Mouse (Mus musculus): Measurements from ENCODE around the gene Scap. TPM values are rescaled to one million over a fixed set of nuclear protein-coding genes. Genes with fewer than 3 reads are reported as not detected.
A peak's percentile ranks its signal among the peaks of the same experiment; 100 is the strongest.
"Not testable (repeated sequence)": the region's sequence is repeated elsewhere in the genome, so short reads cannot be mapped to it uniquely, and the experiment has no call there.

The Scap gene
- polyA plus RNA-seq, 1 experiment from 2014 or later = 42.8 TPM

GRCm38 (mm10) chr9:110328178-110328577, 4.9 kb upstream of the Scap start:
- Histone ChIP-seq H3K9me3 (ENCODE audit: control insufficient read depth, low read length) (no peaks in the 10 kb centered on the region), H3K27me3 (ENCODE audit: control insufficient read depth, insufficient read depth, low read length) (no peaks in the 10 kb centered on the region), H3K36me3 (ENCODE audit: control insufficient read depth, insufficient read depth, low read length) (no peaks in the 10 kb centered on the region), H3K4me1 (replicated peaks; ENCODE audit: control insufficient read depth, insufficient read depth, low read length) (no peaks in the 10 kb centered on the region), H3K4me2 (ENCODE audit: low read depth, low read length, severe bottlenecking) (no peak overlapping the region), H3K4me3 (ENCODE audit: low read depth, low read length) (no peak overlapping the region), H3K9ac (ENCODE audit: low read length) (no peak overlapping the region), H3K27ac (ENCODE audit: low read depth, low read length) (no peak overlapping the region)
- ATAC-seq (replicated peaks; ENCODE audit: low FRiP score) = no peak
- DNase-seq (ENCODE audit: low spot score) = no peak
- WGBS = 94% methylated on average over 2 of the region's 2 CpGs

- Histone ChIP-seq H3K9ac (ENCODE audit: low read length) (no peak overlapping the region), H3K4me2 (ENCODE audit: low read depth, low read length, severe bottlenecking) (no peak overlapping the region), H3K27ac (ENCODE audit: low read depth, low read length) (no peak overlapping the region), H3K4me1 (replicated peaks; ENCODE audit: control insufficient read depth, insufficient read depth, low read length) (no peaks in the 10 kb centered on the region; the same call in 1 of the 2 replicates), H3K27me3 (ENCODE audit: control insufficient read depth, insufficient read depth, low read length) (no peaks in the 10 kb centered on the region), H3K9me3 (ENCODE audit: control insufficient read depth, low read length) (no peaks in the 10 kb centered on the region), H3K36me3 (ENCODE audit: control insufficient read depth, insufficient read depth, low read length) (no peaks in the 10 kb centered on the region), H3K4me3 (ENCODE audit: low read depth, low read length) (no peak overlapping the region)
- no peak for ATAC-seq (replicated peaks; ENCODE audit: low FRiP score)
- WGBS = 77% methylated on average over 5 of the region's 5 CpGs
- no peak for DNase-seq (ENCODE audit: low spot score)
Observed at GRCm38 (mm10) chr9:110328946-110329630, 4.0 kb upstream of the Scap start.

GRCm38 (mm10) chr9:110329655-110330054, 3.4 kb upstream of the Scap start:
- no peak overlapping the region for H3K4me2 ChIP-seq (ENCODE audit: low read depth, low read length, severe bottlenecking)
- H3K9me3 ChIP-seq (ENCODE audit: control insufficient read depth, low read length) = no peaks in the 10 kb centered on the region
- no peak overlapping the region for H3K4me3 ChIP-seq (ENCODE audit: low read depth, low read length)
- H3K9ac ChIP-seq (ENCODE audit: low read length) = no peak overlapping the region
- no peak for DNase-seq (ENCODE audit: low spot score)
- 87% methylated on average over 21 of the region's 21 CpGs for WGBS
- ATAC-seq (replicated peaks; ENCODE audit: low FRiP score) = no peak
- H3K36me3 ChIP-seq (ENCODE audit: control insufficient read depth, insufficient read depth, low read length) = no peaks in the 10 kb centered on the region
- H3K27ac ChIP-seq (ENCODE audit: low read depth, low read length) = no peak overlapping the region
- peaks cover 3% of the 10 kb centered on the region; the same call in 1 of the 2 replicates for H3K4me1 ChIP-seq (replicated peaks; ENCODE audit: control insufficient read depth, insufficient read depth, low read length)
- no peaks in the 10 kb centered on the region for H3K27me3 ChIP-seq (ENCODE audit: control insufficient read depth, insufficient read depth, low read length)

- Histone ChIP-seq H3K27me3 (ENCODE audit: control insufficient read depth, insufficient read depth, low read length) (no peaks in the 10 kb centered on the region), H3K9ac (ENCODE audit: low read length) (no peak overlapping the region), H3K9me3 (ENCODE audit: control insufficient read depth, low read length) (no peaks in the 10 kb centered on the region), H3K4me2 (ENCODE audit: low read depth, low read length, severe bottlenecking) (no peak overlapping the region), H3K27ac (ENCODE audit: low read depth, low read length) (no peak overlapping the region), H3K4me1 (replicated peaks; ENCODE audit: control insufficient read depth, insufficient read depth, low read length) (peaks cover 3% of the 10 kb centered on the region; the same call in 1 of the 2 replicates), H3K4me3 (ENCODE audit: low read depth, low read length) (no peak overlapping the region), H3K36me3 (ENCODE audit: control insufficient read depth, insufficient read depth, low read length) (no peaks in the 10 kb centered on the region)
- DNase-seq (ENCODE audit: low spot score) = no peak
- WGBS = 57% methylated on average over 6 of the region's 6 CpGs
- ATAC-seq (replicated peaks; ENCODE audit: low FRiP score) = no peak
Observed at GRCm38 (mm10) chr9:110330341-110330740, 2.7 kb upstream of the Scap start.

GRCm38 (mm10) chr9:110330913-110331312, 2.2 kb upstream of the Scap start:
- not testable (repeated sequence) for H3K9me3 ChIP-seq (ENCODE audit: control insufficient read depth, low read length); H3K4me1 ChIP-seq (replicated peaks; ENCODE audit: control insufficient read depth, insufficient read depth, low read length); H3K27ac ChIP-seq (ENCODE audit: low read depth, low read length); H3K4me3 ChIP-seq (ENCODE audit: low read depth, low read length); H3K36me3 ChIP-seq (ENCODE audit: control insufficient read depth, insufficient read depth, low read length); H3K9ac ChIP-seq (ENCODE audit: low read length); H3K4me2 ChIP-seq (ENCODE audit: low read depth, low read length, severe bottlenecking); DNase-seq (ENCODE audit: low spot score); ATAC-seq (replicated peaks; ENCODE audit: low FRiP score); H3K27me3 ChIP-seq (ENCODE audit: control insufficient read depth, insufficient read depth, low read length)
- WGBS = 92% methylated on average over 5 of the region's 5 CpGs

- Histone ChIP-seq H3K4me3 (ENCODE audit: low read depth, low read length) (peak overlapping the region; percentile 89), H3K4me2 (ENCODE audit: low read depth, low read length, severe bottlenecking) (peak overlapping the region; percentile 85), H3K9ac (ENCODE audit: low read length) (peak overlapping the region; percentile 83), H3K27ac (ENCODE audit: low read depth, low read length) (no peak overlapping the region), H3K9me3 (ENCODE audit: control insufficient read depth, low read length) (no peaks in the 10 kb centered on the region), H3K4me1 (replicated peaks; ENCODE audit: control insufficient read depth, insufficient read depth, low read length) (peaks cover 3% of the 10 kb centered on the region; the same call in 1 of the 2 replicates), H3K27me3 (ENCODE audit: control insufficient read depth, insufficient read depth, low read length) (no peaks in the 10 kb centered on the region), H3K36me3 (ENCODE audit: control insufficient read depth, insufficient read depth, low read length) (no peaks in the 10 kb centered on the region)
- WGBS = 10% methylated on average over 12 of the region's 12 CpGs
- DNase-seq (ENCODE audit: low spot score) = peak; percentile 65
- no peak for ATAC-seq (replicated peaks; ENCODE audit: low FRiP score)
Observed at GRCm38 (mm10) chr9:110333896-110334259, 790 bp downstream of the Scap start.

- H3K9ac ChIP-seq (ENCODE audit: low read length) = no peak overlapping the region
- no peak overlapping the region for H3K4me3 ChIP-seq (ENCODE audit: low read depth, low read length)
- H3K36me3 ChIP-seq (ENCODE audit: control insufficient read depth, insufficient read depth, low read length) = no peaks in the 10 kb centered on the region
- no peak overlapping the region for H3K4me2 ChIP-seq (ENCODE audit: low read depth, low read length, severe bottlenecking)
- peaks cover 3% of the 10 kb centered on the region; the same call in 1 of the 2 replicates for H3K4me1 ChIP-seq (replicated peaks; ENCODE audit: control insufficient read depth, insufficient read depth, low read length)
- DNase-seq (ENCODE audit: low spot score) (no peak), ATAC-seq (replicated peaks; ENCODE audit: low FRiP score) (no peak)
- 75% methylated on average over 8 of the region's 8 CpGs for WGBS
- no peaks in the 10 kb centered on the region for H3K27me3 ChIP-seq (ENCODE audit: control insufficient read depth, insufficient read depth, low read length)
- no peak overlapping the region for H3K27ac ChIP-seq (ENCODE audit: low read depth, low read length)
- H3K9me3 ChIP-seq (ENCODE audit: control insufficient read depth, low read length) = no peaks in the 10 kb centered on the region
Observed at GRCm38 (mm10) chr9:110334849-110335248, 1.8 kb downstream of the Scap start.

- Histone ChIP-seq H3K27ac (ENCODE audit: low read depth, low read length) (no peak overlapping the region), H3K9me3 (ENCODE audit: control insufficient read depth, low read length) (no peaks in the 10 kb centered on the region), H3K4me1 (replicated peaks; ENCODE audit: control insufficient read depth, insufficient read depth, low read length) (no peaks in the 10 kb centered on the region), H3K9ac (ENCODE audit: low read length) (no peak overlapping the region), H3K4me3 (ENCODE audit: low read depth, low read length) (no peak overlapping the region), H3K36me3 (ENCODE audit: control insufficient read depth, insufficient read depth, low read length) (no peaks in the 10 kb centered on the region), H3K27me3 (ENCODE audit: control insufficient read depth, insufficient read depth, low read length) (no peaks in the 10 kb centered on the region), H3K4me2 (ENCODE audit: low read depth, low read length, severe bottlenecking) (no peak overlapping the region)
- DNase-seq (ENCODE audit: low spot score) = no peak
- ATAC-seq (replicated peaks; ENCODE audit: low FRiP score) = no peak
- WGBS = 89% methylated on average over 5 of the region's 5 CpGs
Observed at GRCm38 (mm10) chr9:110340037-110340750, 7.1 kb downstream of the Scap start.

All from forebrain, embryonic 11.5 days (tissue).